Mouse (Mus musculus) fat pad, adult 2 months (tissue): ENCODE results near the gene Olfr586.

Experiments
- DNase-seq: peaks from one replicate; pipeline ENCODE4 v3.0.0-alpha.2; 2011; ENCODE audit warnings: low read depth, low spot score; ENCODE audit errors: extremely low read depth

The Olfr586 gene

GRCm38 (mm10) chr7:103125538-103125937 lies at the start of gene Olfr586:
Gene Olfr586, minus strand, starts transcription at chr7:103125638.
- DNase-seq: no peak

DNA sequence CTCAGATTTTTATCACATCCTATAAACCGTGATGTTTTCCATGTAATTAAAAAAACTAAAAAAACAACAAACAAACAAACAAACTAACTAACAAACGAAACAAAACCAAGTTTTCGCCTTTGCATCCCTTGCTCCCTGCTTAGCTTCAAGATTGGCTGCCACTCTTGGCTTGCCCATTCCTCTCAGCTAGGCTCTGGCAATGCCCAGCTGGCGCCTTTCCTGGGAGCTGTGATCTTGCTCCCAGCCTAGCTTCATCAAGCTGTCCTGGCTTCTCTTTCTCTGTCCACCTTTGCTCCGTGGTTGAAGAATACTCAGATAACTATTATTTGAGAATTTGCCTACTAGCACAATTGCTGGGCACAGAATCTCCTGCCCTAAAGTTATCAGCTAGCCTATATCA lies 44.3 kb upstream of the Olfr586 start:
- DNase-seq: no peak

DNA sequence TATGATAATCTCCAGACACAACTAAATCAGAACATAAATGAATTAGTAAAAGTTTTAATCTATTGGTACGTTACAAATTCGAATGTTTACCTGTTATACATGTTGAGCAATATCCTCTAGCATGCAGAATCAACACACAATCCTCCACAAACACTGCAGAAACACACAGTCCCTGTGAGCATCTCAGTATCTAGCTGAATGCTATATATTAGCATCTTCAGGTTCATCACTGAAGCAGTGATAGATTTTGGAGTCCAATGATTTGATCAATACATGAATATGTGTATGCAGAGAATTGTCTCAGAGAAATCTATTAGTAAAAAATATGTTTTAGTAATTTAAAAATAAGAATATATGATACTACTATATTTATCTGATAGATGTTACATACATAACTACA lies 30.8 kb upstream of the Olfr586 start, which contains the start of gene Olfr589:
Gene Olfr589, minus strand, starts transcription at position 101 of the 400 bp plus-strand sequence.
- DNase-seq: no peak

DNA sequence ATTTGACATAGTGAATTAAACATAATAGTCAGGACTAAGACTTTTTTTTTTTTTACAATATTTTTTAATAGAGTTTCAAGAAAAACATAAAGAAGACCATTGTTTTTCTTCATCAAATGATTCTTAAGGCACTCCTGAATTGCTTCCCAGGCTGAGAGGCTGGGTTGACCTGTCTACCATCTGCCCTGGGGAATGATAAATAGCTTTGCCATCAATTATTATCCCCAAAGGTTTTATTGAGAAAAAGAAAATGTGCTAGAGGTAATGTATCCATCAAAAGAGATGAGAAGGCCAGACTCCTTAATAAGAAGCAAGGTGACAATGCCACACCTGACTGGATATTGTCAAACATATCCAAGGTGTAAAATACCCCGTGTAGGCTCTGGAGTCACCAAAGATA lies 15.1 kb upstream of the Olfr586 start, which contains the start of gene Olfr588-ps1:
Gene Olfr588-ps1, plus strand, starts transcription at position 301 of the 400 bp plus-strand sequence.
- DNase-seq: no peak

- DNase-seq: no peak
These were observed 6.0 kb downstream of the Olfr586 start for GRCm38 (mm10) chr7:103119406-103119805.

GRCm38 (mm10) chr7:103097420-103097819 lies 28.0 kb downstream of the Olfr586 start, which contains the start of gene Olfr585:
Gene Olfr585, plus strand, starts transcription at chr7:103097720.
- no peak for DNase-seq

GRCm38 (mm10) chr7:103081585-103081984 lies 43.9 kb downstream of the Olfr586 start, which contains the start of gene Olfr584:
Gene Olfr584, plus strand, starts transcription at chr7:103081885.
- DNase-seq: no peak
